Mouse (Mus musculus) liver, embryonic 11.5 days (tissue): ENCODE data around the gene Rtp3. TPM values are rescaled to one million over a fixed set of nuclear protein-coding genes. Genes with fewer than 3 reads are reported as not detected.
A peak's percentile ranks its signal among the peaks of the same experiment; 100 is the strongest.

ENCODE experiments used
- ATAC-seq: fragments of 200-750 bp; cut with Nextera tagmentation; replicated peaks from 2 replicates; pipeline ENCODE4 v1.8.0; 2017; ENCODE audit warnings: moderate number of reproducible peaks, mild to moderate bottlenecking, moderate TSS enrichment, moderate library complexity; ENCODE audit not compliant: low FRiP score
- DNase-seq: peaks from one replicate; pipeline ENCODE4 v3.0.0-alpha.2; 2017; ENCODE audit warnings: low spot score
- H3K27ac ChIP-seq: fragments of 300-500 bp; sonication (generic); 2 replicates; pipeline ENCODE4 v1.5.1; 2014; ENCODE audit warnings: mild to moderate bottlenecking, low read depth, low read length, control low read depth
- H3K27me3 ChIP-seq: fragments of 300-500 bp; sonication (generic); replicated peaks from 2 replicates; pipeline ENCODE4 v1.6.1; 2014; ENCODE audit warnings: low read length, mixed read lengths; ENCODE audit not compliant: control insufficient read depth, insufficient read depth
- H3K36me3 ChIP-seq: fragments of 300-500 bp; sonication (generic); 2 replicates; pipeline ENCODE4 v1.6.1; 2014; ENCODE audit warnings: mild to moderate bottlenecking, low read length, moderate library complexity, mixed read lengths; ENCODE audit not compliant: control insufficient read depth, insufficient read depth
- H3K4me1 ChIP-seq: fragments of 300-500 bp; sonication (generic); replicated peaks from 2 replicates; pipeline ENCODE4 v1.6.1; 2014; ENCODE audit warnings: low read length, mixed read lengths; ENCODE audit not compliant: control insufficient read depth, insufficient read depth
- H3K4me2 ChIP-seq: fragments of 300-500 bp; sonication (generic); 2 replicates; pipeline ENCODE4 v1.6.1; 2014; ENCODE audit warnings: mild to moderate bottlenecking, control low read depth, moderate library complexity
- H3K4me3 ChIP-seq: fragments of 300-500 bp; sonication (generic); 2 replicates; pipeline ENCODE4 v1.5.1; 2014; ENCODE audit warnings: low read depth, low read length, control low read depth
- H3K9ac ChIP-seq: fragments of 300-500 bp; sonication (generic); 2 replicates; pipeline ENCODE4 v1.6.1; 2014; ENCODE audit warnings: low read depth, low read length, control low read depth
- H3K9me3 ChIP-seq: fragments of 300-500 bp; sonication (generic); 2 replicates; pipeline ENCODE4 v1.6.1; 2016; ENCODE audit warnings: low read length, inconsistent platforms, mixed read lengths; ENCODE audit not compliant: control insufficient read depth
- WGBS: fragments of 180-500 bp; shearing (Covaris S2); extraction: QIAGEN DNeasy Blood & Tissue Kit; methylation state at CpG from one replicate; pipeline ENCODE4 v1.1.7; 2014; 5-methylcytosine and 5-hydroxymethylcytosine counted together
- polyA plus RNA-seq: library from polyadenylated mRNA; unstranded; fragments of >200 nt; fragmentation: Nextera tagmentation; extraction: Ambion mirVana; gene quantifications from 2 replicates; pipeline ENCODE4 v1.2.1, GENCODE M21; 2014

Gene Rtp3
- polyA plus RNA-seq, 1 experiment from 2014 or later: 11.1 TPM

- Histone ChIP-seq H3K4me1 (peaks cover 4% of the 10 kb centered on the region; the same call in 1 of the 2 replicates), H3K27ac (no peak overlapping the region), H3K9ac (peak overlapping the region; percentile 60), H3K4me3 (peak overlapping the region; percentile 61), H3K36me3 (no peaks in the 10 kb centered on the region), H3K4me2 (peak overlapping the region; percentile 95), H3K27me3 (peaks cover 10% of the 10 kb centered on the region), H3K9me3 (no peaks in the 10 kb centered on the region)
- WGBS: 2% methylated on average over 44 of the region's 44 CpGs
- ATAC-seq: peak; percentile 44; the same call in 1 of the 2 replicates
- DNase-seq: peak; percentile 66
Measured at GRCm38 (mm10) chr9:110953550-110954461, 36.6 kb downstream of the Rtp3 start.

- 48% methylated on average over 5 of the region's 5 CpGs for WGBS
Measured at GRCm38 (mm10) chr9:110952931-110953549, 37.3 kb downstream of the Rtp3 start.

GRCm38 (mm10) chr9:110952398-110952797, 38.0 kb downstream of the Rtp3 start:
- H3K27me3 ChIP-seq: peaks cover 10% of the 10 kb centered on the region
- H3K27ac ChIP-seq: no peak overlapping the region
- no peaks in the 10 kb centered on the region for H3K36me3 ChIP-seq
- H3K9me3 ChIP-seq: no peaks in the 10 kb centered on the region
- ATAC-seq (no peak), DNase-seq (no peak)
- H3K4me3 ChIP-seq: no peak overlapping the region
- H3K9ac ChIP-seq: no peak overlapping the region
- H3K4me2 ChIP-seq: no peak overlapping the region
- 42% methylated on average over 6 of the region's 6 CpGs for WGBS
- peaks cover 14% of the 10 kb centered on the region; the same call in 1 of the 2 replicates for H3K4me1 ChIP-seq

More at GRCm38 (mm10) chr9:110952931-110953549, 37.3 kb downstream of the Rtp3 start:
- H3K9ac ChIP-seq: 0 out of 2 replicates have a peak overlapping the region, but pooled peaks have one; percentile 60
- DNase-seq (no peak), ATAC-seq (no peak)
- no peak overlapping the region for H3K27ac ChIP-seq
- peak overlapping the region; percentile 95 for H3K4me2 ChIP-seq
- peaks cover 10% of the 10 kb centered on the region for H3K27me3 ChIP-seq
- H3K36me3 ChIP-seq: no peaks in the 10 kb centered on the region
- H3K4me3 ChIP-seq: peak overlapping the region; percentile 61
- H3K9me3 ChIP-seq: no peaks in the 10 kb centered on the region
- peaks cover 8% of the 10 kb centered on the region; the same call in 1 of the 2 replicates for H3K4me1 ChIP-seq

- no peaks in the 10 kb centered on the region for H3K36me3 ChIP-seq
- peaks cover 10% of the 10 kb centered on the region for H3K27me3 ChIP-seq
- no peak overlapping the region for H3K4me2 ChIP-seq
- H3K4me1 ChIP-seq: peaks cover 15% of the 10 kb centered on the region; the same call in 1 of the 2 replicates
- H3K9me3 ChIP-seq: no peaks in the 10 kb centered on the region
- H3K4me3 ChIP-seq: no peak overlapping the region
- no peak for ATAC-seq
- no peak overlapping the region for H3K9ac ChIP-seq
- no peak overlapping the region for H3K27ac ChIP-seq
- 75% methylated on average over 13 of the region's 13 CpGs for WGBS
- no peak for DNase-seq
Measured at GRCm38 (mm10) chr9:110951866-110952265, 38.5 kb downstream of the Rtp3 start.

GRCm38 (mm10) chr9:110951397-110951796, 39.0 kb downstream of the Rtp3 start, which contains the start of gene Lrrc2:
Lrrc2 (plus strand) TSS chr9:110951545.
- no peak for DNase-seq
- ATAC-seq: no peak
- no peak within 1 kb of the TSS for H3K27ac ChIP-seq
- H3K4me3 ChIP-seq: no peak within 1 kb of the TSS
- peaks cover 15% of the 10 kb centered on the region; the same call in 1 of the 2 replicates for H3K4me1 ChIP-seq
- 64% methylated on average over 11 of the region's 11 CpGs for WGBS
- no peak within 1 kb of the TSS for H3K4me2 ChIP-seq
- no peaks in the 10 kb centered on the region for H3K36me3 ChIP-seq
- no peaks in the 10 kb centered on the region for H3K9me3 ChIP-seq
- peaks cover 15% of the 10 kb centered on the region for H3K27me3 ChIP-seq
- no peak within 1 kb of the TSS for H3K9ac ChIP-seq

- DNase-seq (no peak), ATAC-seq (no peak)
- H3K36me3 ChIP-seq: no peaks in the 10 kb centered on the region
- WGBS: 94% methylated on average over 3 of the region's 3 CpGs
- no peak overlapping the region for H3K9ac ChIP-seq
- no peak overlapping the region for H3K27ac ChIP-seq
- H3K4me1 ChIP-seq: peaks cover 15% of the 10 kb centered on the region; the same call in 1 of the 2 replicates
- no peak overlapping the region for H3K4me3 ChIP-seq
- no peaks in the 10 kb centered on the region for H3K9me3 ChIP-seq
- H3K27me3 ChIP-seq: peaks cover 22% of the 10 kb centered on the region
- no peak overlapping the region for H3K4me2 ChIP-seq
Measured at GRCm38 (mm10) chr9:110950109-110950508, 40.3 kb downstream of the Rtp3 start.

DNA sequence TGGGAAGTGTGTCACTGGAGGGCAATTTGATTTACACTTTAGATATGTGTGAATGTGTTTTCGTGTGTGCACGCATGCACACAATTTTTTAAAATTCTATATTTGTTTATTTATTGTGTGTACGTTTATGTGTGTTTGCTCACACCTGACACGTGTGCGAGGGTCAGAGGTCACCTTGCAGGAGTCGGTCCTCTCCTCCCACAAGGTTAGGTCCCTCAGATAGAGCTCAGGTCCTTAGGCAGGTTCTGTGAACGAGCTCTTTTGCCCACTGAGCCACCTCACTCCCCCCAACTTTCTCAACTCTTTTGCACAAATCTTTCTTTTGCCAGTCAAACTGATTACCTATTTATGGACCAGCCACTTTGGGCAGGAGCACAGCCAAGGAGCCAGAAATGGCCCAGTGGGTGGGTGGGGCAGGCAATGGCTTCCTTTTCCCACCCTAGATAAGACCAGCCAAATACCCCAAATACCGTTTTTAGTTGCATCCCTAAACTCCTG, 41.5 kb downstream of the Rtp3 start:
- Histone ChIP-seq H3K27ac (no peak overlapping the region), H3K9ac (no peak overlapping the region), H3K4me2 (no peak overlapping the region), H3K9me3 (no peaks in the 10 kb centered on the region), H3K27me3 (peaks cover 22% of the 10 kb centered on the region), H3K4me3 (no peak overlapping the region), H3K4me1 (peaks cover 15% of the 10 kb centered on the region; the same call in 1 of the 2 replicates), H3K36me3 (no peaks in the 10 kb centered on the region)
- no peak for DNase-seq
- 43% methylated on average over 8 of the region's 8 CpGs for WGBS
- no peak for ATAC-seq

DNA sequence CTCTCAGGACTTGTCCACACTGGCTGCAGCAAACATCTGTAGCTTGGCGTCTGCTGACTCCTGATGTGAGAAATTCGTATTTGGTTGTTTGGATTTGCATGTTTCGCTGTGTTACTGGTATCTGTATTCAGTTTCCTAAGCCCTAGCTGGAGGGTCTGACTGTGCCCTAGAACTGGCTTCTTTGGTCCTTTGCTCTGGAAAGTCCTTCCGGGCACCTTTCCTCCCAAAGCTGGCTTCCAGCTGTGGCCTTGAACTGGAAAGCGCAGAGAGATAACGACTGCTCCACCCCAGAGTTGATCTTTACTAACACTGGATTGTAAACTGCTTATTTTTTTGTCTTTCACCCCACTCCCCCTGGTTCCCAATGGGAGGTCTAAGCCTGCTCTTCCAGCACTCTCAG, 42.5 kb downstream of the Rtp3 start:
- H3K9ac ChIP-seq: no peak overlapping the region
- H3K9me3 ChIP-seq: no peaks in the 10 kb centered on the region
- DNase-seq (no peak), ATAC-seq (no peak)
- H3K4me2 ChIP-seq: no peak overlapping the region
- WGBS: 44% methylated on average over 6 of the region's 6 CpGs
- H3K4me3 ChIP-seq: no peak overlapping the region
- H3K27ac ChIP-seq: no peak overlapping the region
- H3K27me3 ChIP-seq: peaks cover 19% of the 10 kb centered on the region
- no peaks in the 10 kb centered on the region for H3K36me3 ChIP-seq
- peaks cover 15% of the 10 kb centered on the region; the same call in 1 of the 2 replicates for H3K4me1 ChIP-seq
